Mouse (Mus musculus): Measurements from ENCODE around the gene Zfp512.
"Not testable (repeated sequence)": the region's sequence is repeated elsewhere in the genome, so short reads cannot be mapped to it uniquely, and the experiment has no call there.

Gene Zfp512

GRCm38 (mm10) chr5:31451878-31452561, at the start of gene Zfp512:
Zfp512 (plus strand) TSS chr5:31452431.
- DNase-seq (ENCODE audit: inconsistent ontology term) = peak; percentile 95

- not testable (repeated sequence) for DNase-seq (ENCODE audit: inconsistent ontology term)
These were observed 17.5 kb upstream of the Zfp512 start for GRCm38 (mm10) chr5:31434727-31435126.

- DNase-seq (ENCODE audit: inconsistent ontology term) = no peak
These were observed 895 bp upstream of the Zfp512 start for GRCm38 (mm10) chr5:31451336-31451735.

GRCm38 (mm10) chr5:31452562-31452878, 289 bp downstream of the Zfp512 start:
- DNase-seq (ENCODE audit: inconsistent ontology term) = no peak

GRCm38 (mm10) chr5:31452886-31453410, 717 bp downstream of the Zfp512 start:
- DNase-seq (ENCODE audit: inconsistent ontology term) = peak; percentile 9

GRCm38 (mm10) chr5:31467798-31468197, 15.6 kb downstream of the Zfp512 start:
- DNase-seq (ENCODE audit: inconsistent ontology term) = no peak

GRCm38 (mm10) chr5:31469711-31470110, 17.5 kb downstream of the Zfp512 start:
- no peak for DNase-seq (ENCODE audit: inconsistent ontology term)

GRCm38 (mm10) chr5:31470334-31470733, 18.1 kb downstream of the Zfp512 start:
- no peak for DNase-seq (ENCODE audit: inconsistent ontology term)

- no peak for DNase-seq (ENCODE audit: inconsistent ontology term)
These were observed 28.3 kb downstream of the Zfp512 start for GRCm38 (mm10) chr5:31480536-31480935.

GRCm38 (mm10) chr5:31485440-31485839, 33.2 kb downstream of the Zfp512 start, which contains the start of gene 4930548H24Rik:
4930548H24Rik (plus strand) TSS chr5:31485740.
- DNase-seq (ENCODE audit: inconsistent ontology term) = no peak

GRCm38 (mm10) chr5:31487889-31488288, 35.7 kb downstream of the Zfp512 start:
- DNase-seq (ENCODE audit: inconsistent ontology term) = no peak

GRCm38 (mm10) chr5:31489116-31489769, 37.0 kb downstream of the Zfp512 start:
- DNase-seq (ENCODE audit: inconsistent ontology term) = no peak

GRCm38 (mm10) chr5:31492031-31492430, 39.8 kb downstream of the Zfp512 start:
- no peak for DNase-seq (ENCODE audit: inconsistent ontology term)

GRCm38 (mm10) chr5:31494513-31495297, 42.5 kb downstream of the Zfp512 start, which contains the start of gene Gpn1:
Gpn1 (plus strand) TSS chr5:31494741.
- DNase-seq (ENCODE audit: inconsistent ontology term) = peak; percentile 86

- no peak for DNase-seq (ENCODE audit: inconsistent ontology term)
These were observed 52.6 kb downstream of the Zfp512 start for GRCm38 (mm10) chr5:31504843-31505242.

- no peak for DNase-seq (ENCODE audit: inconsistent ontology term)
These were observed 60.2 kb downstream of the Zfp512 start for GRCm38 (mm10) chr5:31512481-31512880.

- no peak for DNase-seq (ENCODE audit: inconsistent ontology term)
These were observed 68.3 kb downstream of the Zfp512 start for GRCm38 (mm10) chr5:31520556-31520955.

- peak; percentile 93 for DNase-seq (ENCODE audit: inconsistent ontology term)
These were observed 74.3 kb downstream of the Zfp512 start, which contains the start of gene Slc4a1ap for GRCm38 (mm10) chr5:31526354-31527116. Slc4a1ap (plus strand) TSS chr5:31526995.

GRCm38 (mm10) chr5:31527117-31527680, 75.0 kb downstream of the Zfp512 start:
- DNase-seq (ENCODE audit: inconsistent ontology term) = no peak

GRCm38 (mm10) chr5:31527707-31528106, 75.5 kb downstream of the Zfp512 start, which contains the start of gene Supt7l:
Supt7l (minus strand) TSS chr5:31527807.
- not testable (repeated sequence) for DNase-seq (ENCODE audit: inconsistent ontology term)

GRCm38 (mm10) chr5:31528560-31528959, 76.3 kb downstream of the Zfp512 start:
- DNase-seq (ENCODE audit: inconsistent ontology term) = no peak
